Mouse (Mus musculus): ENCODE results near the gene Frmd8.

GRCm38 (mm10) chr19:5874969-5875480 lies at the start of gene Frmd8:
- TF ChIP-seq POLR2A (IDR thresholded peaks at IDR 0.05; ENCODE audit: borderline replicate concordance, extremely low read depth, insufficient read depth, insufficient read length, poor library complexity, severe bottlenecking): no peak
- no peak for TF ChIP-seq CTCF (IDR thresholded peaks at IDR 0.05; ENCODE audit: borderline replicate concordance, extremely low read depth, insufficient read depth, insufficient read length)
